Mouse (Mus musculus) liver, embryonic 11.5 days (tissue): ENCODE results near the gene Cyba. TPM values are rescaled to one million over a fixed set of nuclear protein-coding genes. Genes with fewer than 3 reads are reported as not detected.

Experiments used
- ATAC-seq: fragments of 200-750 bp; cut with Nextera tagmentation; replicated peaks from 2 replicates; pipeline ENCODE4 v1.8.0; 2017; ENCODE audit warnings: moderate number of reproducible peaks, mild to moderate bottlenecking, moderate TSS enrichment, moderate library complexity; ENCODE audit not compliant: low FRiP score
- DNase-seq: peaks from one replicate; pipeline ENCODE4 v3.0.0-alpha.2; 2017; ENCODE audit warnings: low spot score
- H3K27ac ChIP-seq: fragments of 300-500 bp; sonication (generic); 2 replicates; pipeline ENCODE4 v1.5.1; 2014; ENCODE audit warnings: mild to moderate bottlenecking, low read depth, low read length, control low read depth
- H3K27me3 ChIP-seq: fragments of 300-500 bp; sonication (generic); replicated peaks from 2 replicates; pipeline ENCODE4 v1.6.1; 2014; ENCODE audit warnings: low read length, mixed read lengths; ENCODE audit not compliant: control insufficient read depth, insufficient read depth
- H3K36me3 ChIP-seq: fragments of 300-500 bp; sonication (generic); 2 replicates; pipeline ENCODE4 v1.6.1; 2014; ENCODE audit warnings: mild to moderate bottlenecking, low read length, moderate library complexity, mixed read lengths; ENCODE audit not compliant: control insufficient read depth, insufficient read depth
- H3K4me1 ChIP-seq: fragments of 300-500 bp; sonication (generic); replicated peaks from 2 replicates; pipeline ENCODE4 v1.6.1; 2014; ENCODE audit warnings: low read length, mixed read lengths; ENCODE audit not compliant: control insufficient read depth, insufficient read depth
- H3K4me2 ChIP-seq: fragments of 300-500 bp; sonication (generic); 2 replicates; pipeline ENCODE4 v1.6.1; 2014; ENCODE audit warnings: mild to moderate bottlenecking, control low read depth, moderate library complexity
- H3K4me3 ChIP-seq: fragments of 300-500 bp; sonication (generic); 2 replicates; pipeline ENCODE4 v1.5.1; 2014; ENCODE audit warnings: low read depth, low read length, control low read depth
- H3K9ac ChIP-seq: fragments of 300-500 bp; sonication (generic); 2 replicates; pipeline ENCODE4 v1.6.1; 2014; ENCODE audit warnings: low read depth, low read length, control low read depth
- H3K9me3 ChIP-seq: fragments of 300-500 bp; sonication (generic); 2 replicates; pipeline ENCODE4 v1.6.1; 2016; ENCODE audit warnings: low read length, inconsistent platforms, mixed read lengths; ENCODE audit not compliant: control insufficient read depth
- WGBS: fragments of 180-500 bp; shearing (Covaris S2); extraction: QIAGEN DNeasy Blood & Tissue Kit; methylation state at CpG from one replicate; pipeline ENCODE4 v1.1.7; 2014; 5-methylcytosine and 5-hydroxymethylcytosine counted together
- polyA plus RNA-seq: library from polyadenylated mRNA; unstranded; fragments of >200 nt; fragmentation: Nextera tagmentation; extraction: Ambion mirVana; gene quantifications from 2 replicates; pipeline ENCODE4 v1.2.1, GENCODE M21; 2014

The Cyba gene
- polyA plus RNA-seq, 1 experiment from 2014 or later, result 215 TPM

- no peaks in the 10 kb centered on the region for H3K9me3 ChIP-seq
- no peak overlapping the region for H3K4me2 ChIP-seq
- H3K4me3 ChIP-seq, result no peak overlapping the region
- no peaks in the 10 kb centered on the region for H3K4me1 ChIP-seq
- no peak for DNase-seq
- no peak overlapping the region for H3K27ac ChIP-seq
- H3K9ac ChIP-seq, result no peak overlapping the region
- 86% methylated on average over 24 of the region's 24 CpGs for WGBS
- H3K36me3 ChIP-seq, result peaks cover 5% of the 10 kb centered on the region; the same call in 1 of the 2 replicates
- H3K27me3 ChIP-seq, result no peaks in the 10 kb centered on the region
- no peak for ATAC-seq
Measured at GRCm38 (mm10) chr8:122423217-122423616, 9.5 kb downstream of the Cyba start.

- DNase-seq (no peak), ATAC-seq (no peak)
- Histone ChIP-seq H3K27ac (no peak within 1 kb of the TSS), H3K4me2 (no peak within 1 kb of the TSS), H3K9ac (no peak within 1 kb of the TSS), H3K4me3 (no peak within 1 kb of the TSS), H3K9me3 (no peaks in the 10 kb centered on the region), H3K36me3 (peaks cover 16% of the 10 kb centered on the region), H3K4me1 (no peaks in the 10 kb centered on the region), H3K27me3 (no peaks in the 10 kb centered on the region)
- WGBS, result 78% methylated on average over 14 of the region's 14 CpGs
Measured at GRCm38 (mm10) chr8:122421376-122422070, 11.2 kb downstream of the Cyba start, which contains the start of gene Il17c. Gene Il17c (plus strand): TSS chr8:122422020.

GRCm38 (mm10) chr8:122419881-122420555, 12.7 kb downstream of the Cyba start:
- no peak overlapping the region for H3K9ac ChIP-seq
- WGBS, result 76% methylated on average over 9 of the region's 9 CpGs

GRCm38 (mm10) chr8:122415554-122415953, 17.2 kb downstream of the Cyba start:
- no peak overlapping the region for H3K9ac ChIP-seq
- H3K27ac ChIP-seq, result no peak overlapping the region
- H3K27me3 ChIP-seq, result no peaks in the 10 kb centered on the region
- 78% methylated on average over 6 of the region's 6 CpGs for WGBS
- no peak overlapping the region for H3K4me3 ChIP-seq
- no peaks in the 10 kb centered on the region for H3K4me1 ChIP-seq
- no peak for DNase-seq
- no peaks in the 10 kb centered on the region for H3K9me3 ChIP-seq
- peaks cover 65% of the 10 kb centered on the region for H3K36me3 ChIP-seq
- no peak overlapping the region for H3K4me2 ChIP-seq
- no peak for ATAC-seq

More at GRCm38 (mm10) chr8:122419881-122420555, 12.7 kb downstream of the Cyba start:
- no peaks in the 10 kb centered on the region for H3K4me1 ChIP-seq
- no peak overlapping the region for H3K4me2 ChIP-seq
- no peak for ATAC-seq
- peaks cover 26% of the 10 kb centered on the region for H3K36me3 ChIP-seq
- H3K9me3 ChIP-seq, result no peaks in the 10 kb centered on the region
- H3K27ac ChIP-seq, result no peak overlapping the region
- H3K4me3 ChIP-seq, result no peak overlapping the region
- H3K27me3 ChIP-seq, result no peaks in the 10 kb centered on the region
- no peak for DNase-seq

- Histone ChIP-seq H3K27ac (no peak overlapping the region), H3K27me3 (no peaks in the 10 kb centered on the region), H3K36me3 (peaks cover 76% of the 10 kb centered on the region), H3K4me3 (no peak overlapping the region), H3K4me2 (no peak overlapping the region), H3K4me1 (no peaks in the 10 kb centered on the region), H3K9ac (no peak overlapping the region), H3K9me3 (no peaks in the 10 kb centered on the region)
- DNase-seq (no peak), ATAC-seq (no peak)
- WGBS, result 86% methylated on average over 9 of the region's 9 CpGs
Measured at GRCm38 (mm10) chr8:122414311-122414710, 18.4 kb downstream of the Cyba start.

- WGBS, result 92% methylated on average over 7 of the region's 7 CpGs
- Histone ChIP-seq H3K4me3 (no peak overlapping the region), H3K9me3 (no peaks in the 10 kb centered on the region), H3K4me2 (no peak overlapping the region), H3K4me1 (peaks cover 9% of the 10 kb centered on the region), H3K9ac (no peak overlapping the region), H3K27me3 (no peaks in the 10 kb centered on the region), H3K36me3 (peaks cover 76% of the 10 kb centered on the region), H3K27ac (no peak overlapping the region)
- ATAC-seq (no peak), DNase-seq (no peak)
Measured at GRCm38 (mm10) chr8:122407678-122408077, 25.1 kb downstream of the Cyba start.

- 51% methylated on average over 9 of the region's 9 CpGs for WGBS
- no peaks in the 10 kb centered on the region for H3K9me3 ChIP-seq
- peak; percentile 63; the same call in 1 of the 2 replicates for ATAC-seq
- no peak overlapping the region for H3K9ac ChIP-seq
- no peak for DNase-seq
- no peak overlapping the region for H3K4me2 ChIP-seq
- H3K4me1 ChIP-seq, result peaks cover 9% of the 10 kb centered on the region
- peaks cover 70% of the 10 kb centered on the region for H3K36me3 ChIP-seq
- 0 out of 2 replicates have a peak overlapping the region, but pooled peaks have one; percentile 5 for H3K27ac ChIP-seq
- no peaks in the 10 kb centered on the region for H3K27me3 ChIP-seq
- no peak overlapping the region for H3K4me3 ChIP-seq
Measured at GRCm38 (mm10) chr8:122405146-122405805, 27.5 kb downstream of the Cyba start.

GRCm38 (mm10) chr8:122398186-122398585, 34.5 kb downstream of the Cyba start:
- Histone ChIP-seq H3K4me3 (no peak overlapping the region), H3K9me3 (no peaks in the 10 kb centered on the region), H3K4me1 (no peaks in the 10 kb centered on the region), H3K27me3 (no peaks in the 10 kb centered on the region), H3K4me2 (no peak overlapping the region), H3K9ac (no peak overlapping the region), H3K27ac (no peak overlapping the region), H3K36me3 (peaks cover 48% of the 10 kb centered on the region)
- no peak for ATAC-seq
- DNase-seq, result no peak
- 92% methylated on average over 9 of the region's 9 CpGs for WGBS
